Mouse (Mus musculus) liver, adult 2 months (tissue): ENCODE measurements around the gene Mesp2.

ENCODE experiments used
- CTCF ChIP-seq: fragments of 200-500 bp; IDR thresholded peaks from 2 replicates; pipeline ENCODE4 v1.5.1; 2011; ENCODE audit warnings: low read depth, low read length, control low read depth
- POLR2A ChIP-seq: fragments of 200-500 bp; IDR thresholded peaks from 2 replicates; pipeline ENCODE4 v1.6.1; 2011; ENCODE audit warnings: low read length, control low read depth; ENCODE audit not compliant: insufficient read depth; ENCODE audit errors: extremely low read depth

DNA sequence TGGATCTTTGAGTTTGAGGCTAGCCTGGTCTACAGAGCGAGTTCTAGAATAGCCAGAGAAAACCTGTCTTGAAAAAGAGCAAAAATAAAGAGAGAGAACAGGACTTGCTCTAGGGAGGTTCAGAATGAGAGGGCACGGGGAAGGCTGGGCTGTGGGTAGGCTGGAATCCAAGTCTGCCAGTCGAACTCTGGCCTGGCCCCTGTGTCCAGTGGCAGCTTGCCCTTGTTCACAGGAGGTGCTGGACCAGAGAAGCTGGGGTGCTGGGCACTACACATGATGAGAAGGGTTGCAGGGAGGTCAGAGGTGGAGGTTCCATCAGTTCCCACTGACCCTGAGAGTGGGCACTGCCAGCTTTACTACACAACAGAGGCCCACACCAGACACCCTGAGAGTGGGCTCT lies 17.8 kb downstream of the Mesp2 start:
- TF ChIP-seq POLR2A (no peak), CTCF (no peak)
